Mouse (Mus musculus) spleen, postnatal 14 days (tissue): ENCODE results near the gene Pdxk.
A peak's percentile ranks its signal among the peaks of the same experiment; 100 is the strongest.
"Not testable (repeated sequence)": the region's sequence is repeated elsewhere in the genome, so short reads cannot be mapped to it uniquely, and the experiment has no call there.

Source experiments
- DNase-seq, 2 experiments: peaks; one replicate each; pipeline ENCODE4 v3.0.0; 2021 to 2022; ENCODE audit warnings: low spot score in 2 of 2

The Pdxk gene

GRCm38 (mm10) chr10:78464792-78465207, at the start of gene Pdxk:
TSS of gene Pdxk (minus strand) at chr10:78464975.
- DNase-seq = peak; percentile 76 to 81

GRCm38 (mm10) chr10:78502986-78503733, 38.4 kb upstream of the Pdxk start:
- no peak for DNase-seq

- DNase-seq = peak; percentile 60 to 75
Observed at GRCm38 (mm10) chr10:78487431-78488086, 22.8 kb upstream of the Pdxk start.

- no peak for DNase-seq
Observed at GRCm38 (mm10) chr10:78486871-78487270, 22.1 kb upstream of the Pdxk start.

GRCm38 (mm10) chr10:78485369-78485768, 20.6 kb upstream of the Pdxk start:
- not testable (repeated sequence) for DNase-seq

GRCm38 (mm10) chr10:78481928-78482499, 17.2 kb upstream of the Pdxk start:
- DNase-seq = peak; percentile 19 to 41

GRCm38 (mm10) chr10:78480954-78481927, 16.5 kb upstream of the Pdxk start:
- no peak for DNase-seq

GRCm38 (mm10) chr10:78476821-78477220, 12.0 kb upstream of the Pdxk start:
- no peak for DNase-seq

- DNase-seq = no peak
Observed at GRCm38 (mm10) chr10:78474759-78475158, 10.0 kb upstream of the Pdxk start.

GRCm38 (mm10) chr10:78473434-78473833, 8.7 kb upstream of the Pdxk start:
- no peak for DNase-seq

- no peak for DNase-seq
Observed at GRCm38 (mm10) chr10:78472046-78472445, 7.3 kb upstream of the Pdxk start.

GRCm38 (mm10) chr10:78470582-78471313, 6.0 kb upstream of the Pdxk start:
- no peak for DNase-seq

- DNase-seq = no peak
Observed at GRCm38 (mm10) chr10:78467761-78468310, 3.1 kb upstream of the Pdxk start.

GRCm38 (mm10) chr10:78466647-78467046, 1.9 kb upstream of the Pdxk start:
- no peak for DNase-seq

GRCm38 (mm10) chr10:78465472-78465871, 697 bp upstream of the Pdxk start:
- no peak for DNase-seq

GRCm38 (mm10) chr10:78464201-78464791, 479 bp downstream of the Pdxk start:
- peak in 1 of 2 experiments; percentile 18 for DNase-seq

- no peak for DNase-seq
Observed at GRCm38 (mm10) chr10:78463769-78464167, 1.0 kb downstream of the Pdxk start.

GRCm38 (mm10) chr10:78462945-78463768, 1.6 kb downstream of the Pdxk start:
- DNase-seq = no peak

GRCm38 (mm10) chr10:78461767-78462166, 3.0 kb downstream of the Pdxk start:
- DNase-seq = no peak
